Mouse (Mus musculus): Measurements from ENCODE around the gene Kidins220.

- no peak for TF ChIP-seq CTCF (IDR thresholded peaks at IDR 0.05; ENCODE audit: low read depth, low read length)
- TF ChIP-seq POLR2A (IDR thresholded peaks at IDR 0.05; ENCODE audit: extremely low read depth, insufficient read depth, low read length) = no peak
Measured at GRCm38 (mm10) chr12:25036024-25036423, 61.3 kb downstream of the Kidins220 start.

Data from liver, adult 2 months (tissue).